8 mouse cellular contexts compared by ENCODE assay signal in the genomic region with DNA sequence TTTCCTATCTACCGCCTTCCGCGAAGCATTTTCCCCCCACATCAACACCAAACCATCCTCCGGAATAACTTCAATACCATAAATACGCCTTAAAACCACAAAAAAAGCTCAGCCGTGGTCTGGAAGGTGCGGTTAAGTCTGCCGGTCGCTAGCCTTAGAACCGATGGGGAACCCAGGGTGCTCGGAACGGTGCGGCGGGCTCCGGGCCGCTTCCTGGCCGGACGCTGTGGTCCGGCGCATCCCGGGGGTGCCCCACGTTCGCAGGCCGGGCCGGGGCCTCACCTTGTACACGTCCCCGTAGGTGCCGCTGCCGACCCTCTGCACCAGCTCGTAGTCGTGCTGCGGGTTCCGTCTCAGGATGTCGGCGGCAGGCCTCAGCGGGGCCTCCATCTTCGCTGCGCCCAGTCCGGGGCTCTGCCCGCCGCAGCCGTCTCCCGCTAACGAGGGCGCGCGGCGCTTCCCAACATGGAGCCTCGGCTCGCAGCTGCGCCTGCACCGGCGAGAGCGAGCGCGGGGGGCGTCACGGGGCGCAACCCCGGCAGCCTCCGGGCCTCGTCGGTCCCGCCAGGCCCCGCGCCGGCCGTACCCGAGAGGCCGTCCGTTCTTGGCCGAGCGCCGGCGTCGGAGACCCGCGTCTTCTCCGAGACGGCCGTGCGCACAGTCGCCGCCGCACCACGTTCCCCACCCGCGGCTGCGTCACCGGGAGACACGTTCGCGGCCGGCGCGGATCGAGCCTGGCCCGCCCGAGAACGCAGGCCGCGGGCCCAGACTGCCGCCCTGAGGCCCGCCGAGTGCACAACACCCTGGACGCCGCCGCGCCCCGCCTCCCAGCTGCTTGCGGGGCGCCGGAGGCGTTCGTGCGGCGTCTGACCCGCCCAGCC. TPM values are rescaled to one million over a fixed set of nuclear protein-coding genes. Genes with fewer than 3 reads are reported as not detected.
A peak's percentile ranks its signal among the peaks of the same experiment; 100 is the strongest.
DNase-seq lines count a peak whose midpoint lies in the region; ATAC-seq and TF ChIP-seq lines count a peak whose summit lies in the region.

Gene Atl1, plus strand, starts transcription at position 244 of the 881 bp plus-strand sequence.
Gene Map4k5, minus strand, starts transcription at position 830 of the 881 bp plus-strand sequence.

- peak within 1 kb of the TSS; percentile 91 for H3K27ac ChIP-seq in lung, embryonic 15.5 days
- peak within 1 kb of the TSS; percentile 74 for H3K27ac ChIP-seq in olfactory bulb, adult 2 months (ENCODE audit: insufficient read depth, low read depth, low read length)

- DNase-seq in MN1 (ENCODE audit: low spot score) = peak; percentile 91
- DNase-seq in cerebellum, adult 8-10 months = peak; percentile 85
- DNase-seq in forelimb bud, embryonic 11.5 days (ENCODE audit: low read depth, low spot score) = peak; percentile 87
- DNase-seq in layer of hippocampus, adult 9-10 months (ENCODE audit: low spot score) = peak; percentile 63
- DNase-seq in thymus, adult 18-20 months = peak; percentile 53 to 67

- ATAC-seq in hematopoietic stem cell, adult 5-6 weeks (replicated peaks in 1 of 2; ENCODE audit: insufficient read depth in 1 of 2, low FRiP score in 2 of 2, low TSS enrichment in 1 of 2, low read depth in 1 of 2, poor library complexity in 2 of 2, severe bottlenecking in 2 of 2) = peak; percentile 86
- peak; percentile 94 for ATAC-seq in lung, embryonic 15.5 days (ENCODE audit: borderline replicate concordance, extremely low read depth, low FRiP score, low TSS enrichment)

- H3K4me3 ChIP-seq in lung, embryonic 15.5 days = peak within 1 kb of the TSS; percentile 68
- H3K4me3 ChIP-seq in olfactory bulb, adult 2 months (ENCODE audit: insufficient read depth, low read depth, low read length) = peak within 1 kb of the TSS; percentile 72

- peak within 1 kb of the TSS; percentile 60 for H3K4me2 ChIP-seq in lung, embryonic 15.5 days

- TF ChIP-seq POLR2A in olfactory bulb, adult 2 months (IDR thresholded peaks at IDR 0.05; ENCODE audit: insufficient read depth, low read depth, low read length) = peak; percentile 49

- no peaks in the 10 kb centered on the region for H3K36me3 ChIP-seq in lung, embryonic 15.5 days

- H3K9ac ChIP-seq in lung, embryonic 15.5 days = peak within 1 kb of the TSS; percentile 77

- H3K27me3 ChIP-seq in lung, embryonic 15.5 days = no peaks in the 10 kb centered on the region

- TF ChIP-seq CTCF in olfactory bulb, adult 2 months (IDR thresholded peaks at IDR 0.05; ENCODE audit: insufficient read depth, low read depth, low read length) = peak; percentile 75

- WGBS in lung, embryonic 15.5 days = under 1% methylated on average over 118 of the region's 118 CpGs
- under 1% methylated on average over 115 of the region's 118 CpGs for WGBS in olfactory bulb, adult 2 months

- no peaks in the 10 kb centered on the region for H3K9me3 ChIP-seq in lung, embryonic 15.5 days

- peaks cover 32% of the 10 kb centered on the region for H3K4me1 ChIP-seq in lung, embryonic 15.5 days
- peaks cover 17% of the 10 kb centered on the region for H3K4me1 ChIP-seq in olfactory bulb, adult 2 months (ENCODE audit: control insufficient read depth, insufficient read depth, low read length)

RNA-seq across cellular contexts. Expression of gene Atl1, which starts in this region (rescaled TPM):
- 2.1 and 4.8 TPM in 2 replicates for total RNA-seq in hematopoietic stem cell, adult 5-6 weeks (2017)
- polyA plus RNA-seq in lung, embryonic 15.5 days (2015; fragmentation: Nextera tagmentation; extraction: Ambion mirVana) = 3.0 and 3.3 TPM in 2 replicates
- not detected in 2 replicates for polyA plus RNA-seq in olfactory bulb, adult 2 months (2012; ENCODE audit: insufficient read depth, insufficient read length, low replicate concordance, missing spikeins)

RNA-seq across cellular contexts. Expression of gene Map4k5, which starts in this region (rescaled TPM):
- 47.3 and 49.8 TPM in 2 replicates for total RNA-seq in hematopoietic stem cell, adult 5-6 weeks (2017)
- 34.2 and 35.6 TPM in 2 replicates for polyA plus RNA-seq in lung, embryonic 15.5 days (2015; fragmentation: Nextera tagmentation; extraction: Ambion mirVana)
- not detected in 2 replicates for polyA plus RNA-seq in olfactory bulb, adult 2 months (2012; ENCODE audit: insufficient read depth, insufficient read length, low replicate concordance, missing spikeins)

Comparison
In these comparisons a context has a peak if more than half of its experiments do, and no peak if none do; other contexts are left out.
1. Peak in every context shown above with its lines: DNase-seq, ATAC-seq, H3K4me3 ChIP-seq and H3K27ac ChIP-seq.